Mouse (Mus musculus): ENCODE results near the gene Rpap3.
A peak's percentile ranks its signal among the peaks of the same experiment; 100 is the strongest.

The Rpap3 gene

DNA sequence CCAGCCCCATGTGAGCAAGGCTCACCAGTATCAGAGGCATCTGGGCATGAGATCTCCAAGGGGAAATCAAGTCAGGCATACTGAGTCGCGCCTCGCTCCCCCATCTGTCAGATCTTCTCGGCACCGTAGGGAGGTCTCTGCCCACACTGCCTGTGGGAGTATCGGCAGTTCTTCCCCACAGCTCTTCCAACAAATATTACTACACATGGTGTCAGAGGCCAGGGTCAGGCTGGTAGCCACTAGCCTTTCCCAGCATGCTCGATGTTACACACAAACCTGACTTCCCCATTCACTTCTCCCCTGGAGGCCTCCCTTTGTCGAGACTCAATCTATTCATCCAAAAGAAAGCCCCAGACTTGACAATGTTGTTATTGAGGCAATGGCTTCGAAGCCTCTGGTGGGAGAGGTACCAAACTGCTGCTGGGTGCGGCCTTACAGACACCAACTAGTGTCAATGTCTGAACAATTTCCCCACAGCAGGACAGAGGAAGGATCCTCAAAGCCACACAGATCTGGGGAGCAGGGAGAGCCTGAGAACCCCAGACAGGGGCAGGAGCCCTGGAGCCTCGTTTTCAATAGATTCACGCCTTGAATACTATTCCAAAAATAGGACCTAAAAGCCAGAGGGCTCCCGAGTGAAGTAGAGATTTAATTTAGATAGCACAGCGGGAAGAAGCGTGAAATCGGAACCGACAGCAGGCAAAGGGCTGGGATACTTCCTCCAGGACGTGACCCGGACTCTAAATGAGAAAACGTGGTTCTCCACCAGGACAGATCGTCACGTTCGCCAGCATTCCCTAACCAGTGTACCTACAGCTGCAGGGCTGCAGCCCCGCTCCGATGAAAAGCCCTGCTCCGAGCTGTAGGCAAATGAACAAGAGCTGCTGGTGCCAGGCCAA is 47.5 kb downstream of the Rpap3 start:
- no peak for DNase-seq (ENCODE audit: inconsistent age in 2 of 2, low spot score in 1 of 2)

DNA sequence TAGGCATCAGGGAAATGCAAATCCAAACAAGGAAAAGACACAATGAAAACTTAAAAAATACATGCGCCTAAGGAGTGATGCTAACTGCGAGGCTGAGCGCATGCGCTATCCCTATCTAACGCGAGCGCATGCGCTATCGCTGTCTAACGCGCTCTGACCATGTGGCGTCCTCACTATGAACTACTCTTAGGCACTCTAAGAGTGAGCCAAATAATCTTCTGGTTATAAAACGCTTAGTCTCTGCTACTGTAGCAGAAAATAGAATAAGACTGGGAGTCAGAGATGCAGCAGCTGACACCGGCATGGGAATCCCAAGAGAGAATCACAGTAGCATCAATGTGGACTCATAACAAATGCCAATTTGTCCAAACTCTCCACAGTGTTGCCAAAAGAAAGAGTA is 48.2 kb downstream of the Rpap3 start:
- DNase-seq (ENCODE audit: inconsistent age in 2 of 2, low spot score in 1 of 2) = no peak

DNA sequence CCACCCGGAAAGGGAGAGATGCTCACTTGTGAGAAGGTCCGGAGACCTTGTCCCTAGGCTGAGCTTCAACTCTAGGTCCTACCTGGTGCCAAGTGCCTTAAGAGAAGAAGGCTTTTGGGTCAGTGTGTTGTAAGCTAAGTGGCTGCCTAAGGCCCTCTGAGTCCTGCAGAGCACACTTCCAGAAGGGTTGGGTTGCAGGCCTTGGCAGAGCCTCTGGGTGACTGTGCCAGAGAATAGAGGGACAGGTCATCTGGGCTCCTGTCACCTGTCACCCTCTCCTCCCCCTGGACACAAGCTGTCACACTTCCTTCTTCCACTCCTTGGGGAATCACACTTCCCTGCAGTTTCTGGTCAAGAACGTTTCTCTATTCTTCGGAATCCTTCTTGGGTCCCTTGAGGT is 55.9 kb downstream of the Rpap3 start:
- DNase-seq (ENCODE audit: inconsistent age in 2 of 2, low spot score in 1 of 2) = no peak

GRCm38 (mm10) chr15:97648176-97648575 is 57.4 kb downstream of the Rpap3 start:
- DNase-seq (ENCODE audit: inconsistent age in 2 of 2, low spot score in 1 of 2) = no peak

DNA sequence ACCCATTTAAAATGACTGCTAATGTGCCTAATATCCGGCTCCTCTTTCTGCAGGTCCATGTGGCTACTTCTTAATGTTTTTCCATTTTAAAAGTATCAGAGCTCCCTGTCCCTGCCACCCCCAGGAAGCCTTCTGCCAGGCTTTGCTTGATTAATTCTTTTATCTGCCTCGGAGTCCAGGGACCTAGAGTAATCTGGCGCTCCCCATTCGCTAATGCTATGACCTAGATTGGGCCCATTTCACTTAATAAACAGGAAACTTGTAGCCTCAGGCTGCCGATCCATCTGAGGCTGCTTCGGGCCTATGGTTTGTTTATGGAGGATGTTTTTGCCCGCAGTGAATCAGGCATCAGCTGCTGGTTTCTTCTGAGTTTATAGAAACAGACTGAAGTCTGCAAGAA is 59.2 kb downstream of the Rpap3 start:
- peak in 1 of 2 experiments; percentile 24 for DNase-seq (ENCODE audit: inconsistent age in 2 of 2, low spot score in 1 of 2)

- DNase-seq (ENCODE audit: inconsistent age in 2 of 2, low spot score in 1 of 2) = no peak
Measured at GRCm38 (mm10) chr15:97643986-97644385, 61.6 kb downstream of the Rpap3 start.
